Mouse (Mus musculus) mouse embryonic stem cell (cell line): Measurements from ENCODE around the gene Pax1.

Experiments used
- in situ Hi-C, 2 experiments: fragments of 300-500 bp; cut with MboI; formaldehyde crosslinking; loops; 1 replicate in 1 of 2; 3 replicates in 1 of 2; pipeline ENCODE4 v1.14.3; 2019 to 2020; ENCODE audit warnings: low sequenced_read_pairs in 2 of 2, low pct_unique_long_range_greater_than_20kb in 1 of 2, mixed read lengths in 1 of 2; ENCODE audit not compliant: unreplicated experiment in 1 of 2

The Pax1 gene

GRCm38 (mm10) chr2:147361581-147361980 is at the start of gene Pax1:
Gene Pax1 (plus strand): TSS chr2:147361925.
- in situ Hi-C loops = loop anchor here (5.0 to 25.0 kb wide), 3 partner anchors 174 to 686 kb away; partner anchors contain the start of gene Foxa2 (in 2 of the 2)

DNA sequence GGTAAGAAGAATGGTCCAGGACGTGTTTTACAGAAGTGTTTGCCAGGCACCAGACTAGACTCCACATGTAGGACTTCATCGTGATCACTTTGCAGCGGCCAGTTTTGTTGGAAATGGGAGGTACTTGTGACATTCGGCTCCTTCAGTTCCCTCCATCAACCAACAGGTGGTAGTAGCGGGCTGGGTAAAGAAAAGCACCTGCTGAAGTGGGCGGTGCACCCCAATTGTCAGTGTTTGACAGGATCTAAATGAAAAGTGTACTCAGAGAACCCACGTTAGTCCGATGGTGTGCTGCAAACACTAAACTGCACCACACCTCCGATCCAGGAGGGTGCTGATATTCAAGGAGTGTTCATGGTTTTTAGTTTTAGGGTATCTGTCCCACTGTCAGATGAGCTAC is 40.7 kb upstream of the Pax1 start:
- in situ Hi-C loops = loop anchor here in 1 of 2 experiments (25.0 kb wide), 1 partner anchor 684 kb away; no protein-coding TSS in a partner anchor

- in situ Hi-C loops = no loop called here
Observed at GRCm38 (mm10) chr2:147325178-147325577, 36.5 kb upstream of the Pax1 start.

DNA sequence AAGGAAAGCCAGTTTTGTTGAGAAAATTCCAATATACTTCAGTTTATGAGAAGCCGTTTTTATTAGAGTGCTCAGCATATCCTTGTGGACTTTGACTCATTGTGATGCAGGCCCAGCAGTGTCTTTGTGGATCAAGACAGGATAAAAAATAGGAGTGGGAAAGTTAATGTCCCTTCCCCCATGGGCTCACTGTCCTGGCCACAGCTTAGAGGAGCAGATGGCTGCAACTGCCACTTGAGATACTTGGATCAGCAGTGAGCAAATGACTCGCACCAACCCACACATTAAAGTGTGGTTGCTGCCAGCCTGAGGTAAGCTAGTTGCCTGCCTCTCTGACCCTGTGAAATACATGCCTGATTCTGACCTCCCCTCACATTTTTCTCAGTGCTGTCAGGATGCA is 29.0 kb upstream of the Pax1 start:
- in situ Hi-C loops = no loop called here

DNA sequence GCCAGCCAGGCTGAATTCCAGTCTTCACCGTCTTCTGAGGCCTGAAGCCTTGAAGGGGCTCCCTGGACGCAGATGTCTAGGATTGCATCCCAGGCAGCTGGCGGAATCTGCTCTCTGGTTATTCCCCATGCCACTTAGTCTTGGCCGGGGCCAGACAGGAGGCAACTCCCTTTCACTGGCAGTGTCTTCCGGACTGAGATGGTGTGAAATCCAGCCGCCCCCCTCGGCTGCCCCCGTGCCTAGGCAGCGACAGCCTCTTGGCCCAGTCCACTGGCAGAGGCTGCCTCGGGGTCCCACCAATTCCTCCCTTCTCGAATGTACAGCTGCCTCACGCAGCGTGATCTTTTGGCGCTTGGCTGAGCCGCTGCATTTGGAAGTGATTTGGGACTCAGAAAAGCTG is 23.0 kb upstream of the Pax1 start:
- in situ Hi-C loops = no loop called here

DNA sequence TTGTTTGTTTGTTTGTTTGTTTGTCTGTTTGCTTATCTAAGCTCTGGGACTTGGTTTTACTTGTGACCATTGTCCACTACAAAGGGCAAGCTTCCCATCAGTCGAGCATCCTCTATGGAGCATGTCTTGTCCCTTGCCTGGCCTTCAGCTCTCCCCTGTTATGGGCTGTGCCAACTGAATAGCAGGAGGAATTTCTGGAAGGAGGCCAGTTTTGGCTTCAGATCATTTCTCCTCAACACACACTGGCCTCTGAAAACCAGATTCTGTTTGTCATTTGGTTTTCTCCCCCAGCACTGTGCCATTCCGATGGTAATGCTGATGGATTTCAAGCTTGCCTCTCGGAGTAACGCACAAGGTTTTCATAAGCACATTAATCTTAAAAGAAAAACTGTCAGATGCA is 21.9 kb upstream of the Pax1 start:
- in situ Hi-C loops = no loop called here

DNA sequence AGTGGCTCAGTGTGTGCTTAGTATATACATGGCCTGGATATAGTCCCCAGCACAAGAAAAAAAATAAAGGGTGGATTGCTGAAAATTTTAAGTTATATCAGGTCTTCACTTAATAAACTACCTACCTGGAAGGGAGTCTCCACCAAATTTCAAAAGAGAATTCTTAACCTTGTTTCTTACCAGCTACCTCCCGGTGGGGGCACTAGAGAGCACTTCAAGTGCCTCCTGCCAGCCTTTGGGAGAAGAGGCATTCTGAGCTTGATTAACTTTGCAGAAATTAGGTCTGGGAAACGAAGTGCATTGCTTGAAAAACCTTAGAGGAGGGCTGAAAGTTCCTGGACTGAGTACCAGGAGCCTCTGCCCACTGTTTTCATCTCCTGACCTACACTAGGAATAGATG is 19.5 kb upstream of the Pax1 start:
- in situ Hi-C loops = no loop called here

DNA sequence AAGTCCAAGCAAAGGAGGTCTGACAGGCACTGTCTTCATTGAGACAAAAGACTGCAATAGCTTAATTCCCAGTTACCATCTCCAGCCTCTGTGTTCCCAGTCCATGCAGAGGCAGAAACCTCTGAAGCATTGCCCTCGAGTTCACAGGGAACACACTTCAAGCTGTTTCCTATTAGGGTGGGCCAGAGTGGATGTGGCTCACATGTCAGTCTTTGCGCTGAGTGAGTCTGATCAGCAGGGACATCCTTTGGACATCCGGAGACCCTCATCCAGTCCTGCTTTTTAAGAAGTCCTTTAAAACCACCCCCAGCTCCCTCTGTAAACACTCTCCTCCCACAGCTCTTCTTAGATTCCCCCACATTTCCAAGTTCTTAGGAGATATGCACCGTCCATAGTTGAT is 2.0 kb upstream of the Pax1 start:
- in situ Hi-C loops = loop anchor here (5.0 to 25.0 kb wide), 3 partner anchors 172 to 688 kb away; partner anchors contain the start of gene Foxa2 (in 2 of the 2)

DNA sequence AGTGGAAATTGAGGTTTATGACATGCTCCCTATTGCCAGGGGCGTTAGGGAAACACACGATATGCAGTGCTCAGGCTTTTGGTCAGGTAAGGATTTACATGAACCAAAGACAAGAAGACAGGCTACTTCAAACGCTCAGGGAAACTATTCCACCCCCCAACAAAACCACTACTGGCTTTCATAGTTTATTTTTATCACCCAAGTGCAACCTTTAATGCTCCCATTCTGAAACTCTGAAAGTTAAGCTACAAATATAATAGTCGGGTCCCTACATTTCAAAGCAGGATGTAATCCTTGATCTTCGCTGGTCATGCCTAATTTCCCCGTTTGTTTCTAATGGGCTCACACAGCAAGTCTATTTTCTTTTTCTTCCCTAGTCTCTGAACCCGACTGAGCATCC is 1.3 kb upstream of the Pax1 start:
- in situ Hi-C loops = loop anchor here (5.0 to 25.0 kb wide), 3 partner anchors 173 to 687 kb away; partner anchors contain the start of gene Foxa2 (in 2 of the 2)

- in situ Hi-C loops = loop anchor here (5.0 to 25.0 kb wide), 3 partner anchors 174 to 686 kb away; partner anchors contain the start of gene Foxa2 (in 2 of the 2)
Observed at GRCm38 (mm10) chr2:147360856-147361255, 869 bp upstream of the Pax1 start.

DNA sequence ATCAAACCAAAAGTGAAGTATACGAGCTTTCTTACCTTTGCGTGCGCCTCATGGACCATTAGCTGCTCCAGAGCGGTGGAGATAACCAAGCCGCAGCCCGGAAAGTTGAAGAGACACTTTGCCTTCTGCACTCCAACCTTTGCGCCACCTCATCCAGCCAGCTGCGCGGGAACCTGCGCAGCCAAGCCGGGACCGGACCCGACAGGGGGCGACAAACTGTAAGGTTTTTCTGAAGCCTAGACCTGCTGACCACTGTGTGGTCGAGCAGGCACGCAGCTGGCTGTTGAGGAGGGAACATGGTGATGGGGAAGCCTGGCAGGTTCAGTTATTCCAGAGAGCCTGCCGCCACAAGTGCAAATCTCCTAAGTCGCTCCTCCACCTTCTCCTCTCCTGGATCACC is 591 bp downstream of the Pax1 start:
- in situ Hi-C loops = loop anchor here (5.0 to 25.0 kb wide), 3 partner anchors 175 to 685 kb away; partner anchors contain the start of gene Foxa2 (in 2 of the 2)

DNA sequence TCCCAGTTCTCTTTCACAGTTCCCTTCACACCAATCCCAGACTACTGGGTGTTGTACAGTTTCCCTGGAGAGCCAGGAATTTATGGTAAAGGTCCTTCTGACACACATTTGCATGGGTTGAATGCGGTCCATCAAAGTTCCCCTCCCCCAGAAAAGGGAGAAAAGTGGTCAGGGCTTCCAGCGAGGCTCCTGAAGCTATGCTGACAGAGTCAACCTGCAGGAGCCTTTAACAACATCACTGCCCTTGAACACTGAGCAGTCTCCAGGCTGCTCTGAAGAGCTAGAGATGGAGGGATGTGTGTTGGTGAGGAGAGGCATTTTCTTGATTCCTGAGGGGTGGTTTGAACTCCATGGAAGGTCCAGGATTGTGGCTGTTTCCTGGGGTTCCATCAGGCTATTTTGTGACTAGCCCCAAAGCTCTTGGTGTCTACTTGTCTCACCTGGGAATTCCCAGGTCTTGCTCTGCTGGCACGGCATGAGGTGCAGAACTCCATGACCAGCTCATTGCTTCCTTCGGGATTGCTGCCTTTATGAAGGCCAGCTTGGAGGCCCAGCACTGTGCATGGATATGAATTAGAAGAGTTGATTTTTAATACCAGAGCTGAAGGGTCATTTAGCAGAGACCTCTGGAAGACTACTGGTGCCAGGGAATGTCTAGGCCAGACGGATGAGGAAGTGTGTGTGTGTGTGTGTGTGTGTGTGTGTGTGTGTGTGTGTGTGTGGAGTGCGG is 1.8 kb downstream of the Pax1 start:
- in situ Hi-C loops = loop anchor here (5.0 to 25.0 kb wide), 3 partner anchors 176 to 684 kb away; partner anchors contain the start of gene Foxa2 (in 2 of the 2)

DNA sequence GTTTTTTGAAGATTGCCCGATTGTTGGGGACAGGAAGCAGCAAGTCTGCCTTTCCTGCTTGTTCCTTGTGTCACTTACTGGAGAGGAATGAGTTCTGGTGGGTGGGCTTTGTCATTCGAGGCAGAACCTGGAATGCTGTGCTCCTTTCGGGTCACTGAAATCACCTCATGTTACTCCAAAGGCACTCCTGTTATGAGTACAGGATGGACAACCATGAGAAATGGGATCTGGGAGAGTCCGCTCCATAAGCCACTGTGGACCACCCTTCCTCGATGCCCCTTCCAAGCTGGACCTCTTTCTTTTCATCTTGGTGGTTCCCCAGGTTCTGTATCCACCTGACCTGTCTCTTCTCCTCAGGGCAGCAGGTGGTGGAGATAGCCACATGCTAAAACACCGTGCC is 2.5 kb downstream of the Pax1 start:
- in situ Hi-C loops = loop anchor here (5.0 to 25.0 kb wide), 3 partner anchors 177 to 683 kb away; partner anchors contain the start of gene Foxa2 (in 2 of the 2)

DNA sequence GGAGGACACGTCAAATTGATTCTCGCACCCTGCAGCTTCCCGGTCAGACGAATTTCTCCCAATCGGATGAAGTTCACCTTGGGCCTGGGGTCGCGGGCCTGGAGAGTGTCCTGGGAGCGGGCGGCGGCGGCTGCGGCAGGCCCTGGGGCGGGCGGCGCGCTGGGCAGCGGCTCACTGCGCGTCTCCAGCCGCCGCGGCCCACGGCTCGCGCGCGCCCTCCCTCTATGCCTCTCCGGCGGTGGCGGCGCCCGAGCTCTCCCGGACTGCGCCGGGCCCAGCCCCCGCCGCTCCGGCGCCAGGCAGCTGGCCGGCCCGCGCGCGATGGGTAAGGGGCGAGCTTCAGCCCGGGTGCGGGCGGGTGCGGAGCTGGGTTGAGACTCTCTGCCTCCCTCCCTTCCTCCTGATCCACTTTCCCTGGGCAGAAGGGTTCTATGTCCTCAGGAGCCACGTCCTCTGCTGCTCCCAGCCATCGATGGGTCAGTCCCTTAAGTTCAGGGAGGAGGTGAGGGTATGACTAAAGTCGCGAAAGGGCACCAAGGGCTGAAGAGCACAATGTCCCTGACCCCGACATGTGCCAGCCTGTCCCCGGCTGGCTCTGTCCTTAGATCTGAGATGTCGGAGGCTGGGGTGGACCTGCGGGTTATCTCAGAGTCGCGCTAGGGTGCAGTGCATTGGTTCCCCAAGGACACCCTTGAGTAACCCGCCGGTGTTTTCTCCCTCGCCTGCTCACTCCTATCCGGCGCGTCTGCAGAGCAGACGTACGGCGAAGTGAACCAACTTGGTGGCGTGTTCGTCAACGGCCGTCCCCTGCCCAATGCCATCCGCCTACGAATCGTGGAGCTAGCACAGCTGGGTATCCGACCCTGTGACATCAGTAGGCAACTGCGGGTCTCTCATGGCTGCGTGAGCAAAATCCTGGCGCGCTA is 3.5 kb downstream of the Pax1 start:
- in situ Hi-C loops = loop anchor here (5.0 to 25.0 kb wide), 3 partner anchors 178 to 682 kb away; partner anchors contain the start of gene Foxa2 (in 2 of the 2)

- in situ Hi-C loops = loop anchor here in 1 of 2 experiments (25.0 kb wide), 1 partner anchor 671 kb away; the partner anchor contains the start of gene Foxa2
Observed at GRCm38 (mm10) chr2:147365908-147366630, 4.3 kb downstream of the Pax1 start.

GRCm38 (mm10) chr2:147367246-147367820 is 5.6 kb downstream of the Pax1 start:
- in situ Hi-C loops = loop anchor here in 1 of 2 experiments (25.0 kb wide), 1 partner anchor 670 kb away; the partner anchor contains the start of gene Foxa2

GRCm38 (mm10) chr2:147367911-147368591 is 6.3 kb downstream of the Pax1 start:
- in situ Hi-C loops = loop anchor here in 1 of 2 experiments (25.0 kb wide), 1 partner anchor 669 kb away; the partner anchor contains the start of gene Foxa2
